In the genomic region with DNA sequence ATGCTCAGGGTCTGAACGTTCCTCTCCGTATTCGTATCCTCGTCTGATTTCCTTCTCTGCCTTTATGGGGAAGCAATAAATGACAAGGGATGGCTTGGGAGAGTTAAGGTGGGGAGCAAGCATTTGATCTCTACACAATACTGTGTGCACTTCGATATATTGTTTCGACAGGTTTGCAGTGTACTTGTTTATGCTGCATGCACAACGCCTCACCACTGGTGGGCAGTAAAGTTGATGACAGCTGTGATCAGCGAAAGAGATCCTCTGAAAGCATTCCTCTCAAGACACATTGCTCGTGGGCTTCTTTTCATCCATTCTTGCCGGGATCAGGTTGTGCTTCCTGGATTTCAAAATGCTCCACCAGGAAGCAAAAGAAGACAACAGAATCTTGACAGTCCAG, we compare ENCODE assay signal across 22 mouse cellular contexts. TPM values are rescaled to one million over a fixed set of nuclear protein-coding genes. Genes with fewer than 3 reads are reported as not detected.
DNase-seq lines count a peak whose midpoint lies in the region; ATAC-seq and TF ChIP-seq lines count a peak whose summit lies in the region.
"Had no signal": no experiment of that assay in that cellular context is flagged by ENCODE, and none has a peak within 500 bp of the region (broad histone marks: within the 10 kb centered on the region; RNA-seq: fewer than 3 reads in every experiment).

No protein-coding gene starts in this region.

- no peaks in the 10 kb centered on the region for H3K27me3 ChIP-seq in forebrain, postnatal 0 days (ENCODE audit: insufficient read depth, low read length)
- H3K27me3 ChIP-seq in forebrain, embryonic 12.5 days, result no peaks in the 10 kb centered on the region
- no peaks in the 10 kb centered on the region for H3K27me3 ChIP-seq in stomach, embryonic 16.5 days (ENCODE audit: control insufficient read depth, insufficient read depth, low read length)
- H3K27me3 ChIP-seq: kidney, embryonic 15.5 days; limb, embryonic 13.5 days had no signal

- 76% methylated on average over 10 of the region's 10 CpGs for WGBS in forebrain, postnatal 0 days
- 85% methylated on average over 10 of the region's 10 CpGs for WGBS in forebrain, embryonic 12.5 days
- 72% methylated on average over 10 of the region's 10 CpGs for WGBS in stomach, embryonic 16.5 days

- no peak overlapping the region for H3K4me2 ChIP-seq in forebrain, postnatal 0 days (ENCODE audit: low read depth)
- no peak overlapping the region for H3K4me2 ChIP-seq in forebrain, embryonic 12.5 days
- H3K4me2 ChIP-seq in stomach, embryonic 16.5 days (ENCODE audit: low read depth, low read length), result no peak overlapping the region
- H3K4me2 ChIP-seq: kidney, embryonic 15.5 days; limb, embryonic 13.5 days; midbrain, embryonic 11.5 days had no signal

- no peak for TF ChIP-seq CTCF in forebrain, postnatal 0 days (IDR thresholded peaks at IDR 0.05; ENCODE audit: low read depth)
- TF ChIP-seq CTCF in left cerebral cortex, adult 2 months (IDR thresholded peaks at IDR 0.05), result peak; percentile 1; the same call in 1 of the 2 replicates

- ATAC-seq in forebrain, postnatal 0 days, result peak; percentile 40; the same call in 1 of the 2 replicates
- no peak for ATAC-seq in forebrain, embryonic 12.5 days (ENCODE audit: low FRiP score)
- no peak for ATAC-seq in stomach, embryonic 16.5 days (ENCODE audit: insufficient read depth, low FRiP score)
- no peak for ATAC-seq in granulocyte monocyte progenitor cell, adult 5-6 weeks (replicated peaks; ENCODE audit: poor library complexity, severe bottlenecking)
- ATAC-seq: inflammation-experienced regulatory T-cells, adult 6 months had no signal

- DNase-seq in forebrain, postnatal 0 days, result peak; percentile 2
- DNase-seq in left cerebral cortex, adult 2 months (ENCODE audit: extremely low spot score in 1 of 2, low spot score in 2 of 2), result no peak
- DNase-seq in left cerebral cortex, postnatal 10 days (ENCODE audit: extremely low spot score in 1 of 2, low spot score in 2 of 2), result no peak
- peak; percentile 17 for DNase-seq in retina, postnatal 1 day
- no peak for DNase-seq in retina, embryonic 14.5 days (ENCODE audit: low spot score)
- DNase-seq: lung, postnatal 4 days; right cerebral cortex, postnatal 14 days; thymus, adult 2 months had no signal

- no peak overlapping the region for H3K27ac ChIP-seq in forebrain, postnatal 0 days (ENCODE audit: low read depth, low read length)
- H3K27ac ChIP-seq in forebrain, embryonic 12.5 days, result no peak overlapping the region
- H3K27ac ChIP-seq in left cerebral cortex, adult 2 months, result no peak overlapping the region
- no peak overlapping the region for H3K27ac ChIP-seq in stomach, embryonic 16.5 days (ENCODE audit: low read length)
- H3K27ac ChIP-seq: hindbrain, embryonic 10.5 days; kidney, embryonic 15.5 days; limb, embryonic 13.5 days had no signal

- H3K9ac ChIP-seq in forebrain, postnatal 0 days, result no peak overlapping the region
- H3K9ac ChIP-seq in forebrain, embryonic 12.5 days, result no peak overlapping the region
- no peak overlapping the region for H3K9ac ChIP-seq in stomach, embryonic 16.5 days (ENCODE audit: low read length)
- H3K9ac ChIP-seq: kidney, embryonic 15.5 days; limb, embryonic 13.5 days had no signal

- H3K36me3 ChIP-seq in forebrain, postnatal 0 days (ENCODE audit: insufficient read depth), result no peaks in the 10 kb centered on the region
- no peaks in the 10 kb centered on the region for H3K36me3 ChIP-seq in forebrain, embryonic 12.5 days (replicated peaks)
- H3K36me3 ChIP-seq in stomach, embryonic 16.5 days (ENCODE audit: control insufficient read depth, insufficient read depth, low read length), result no peaks in the 10 kb centered on the region
- H3K36me3 ChIP-seq: hindbrain, embryonic 10.5 days; kidney, embryonic 15.5 days; limb, embryonic 13.5 days had no signal

- no peak overlapping the region for H3K4me3 ChIP-seq in forebrain, postnatal 0 days (ENCODE audit: low read depth, low read length)
- H3K4me3 ChIP-seq in forebrain, embryonic 12.5 days (replicated peaks), result no peak overlapping the region
- H3K4me3 ChIP-seq in left cerebral cortex, adult 2 months, result no peak overlapping the region
- peak overlapping the region; percentile 10; the same call in 1 of the 2 replicates for H3K4me3 ChIP-seq in stomach, embryonic 16.5 days (replicated peaks; ENCODE audit: low read length)
- H3K4me3 ChIP-seq: hindbrain, embryonic 10.5 days; kidney, embryonic 15.5 days; limb, embryonic 13.5 days had no signal

- no peaks in the 10 kb centered on the region for H3K9me3 ChIP-seq in forebrain, postnatal 0 days (ENCODE audit: low read length)
- no peaks in the 10 kb centered on the region for H3K9me3 ChIP-seq in forebrain, embryonic 12.5 days
- H3K9me3 ChIP-seq in stomach, embryonic 16.5 days (replicated peaks; ENCODE audit: control insufficient read depth, low read length), result no peaks in the 10 kb centered on the region
- H3K9me3 ChIP-seq: hindbrain, embryonic 10.5 days; kidney, embryonic 15.5 days; limb, embryonic 13.5 days had no signal

- H3K4me1 ChIP-seq in forebrain, postnatal 0 days (ENCODE audit: insufficient read depth), result no peaks in the 10 kb centered on the region
- no peaks in the 10 kb centered on the region for H3K4me1 ChIP-seq in forebrain, embryonic 12.5 days
- no peaks in the 10 kb centered on the region for H3K4me1 ChIP-seq in stomach, embryonic 16.5 days (ENCODE audit: control insufficient read depth, insufficient read depth, low read length)
- H3K4me1 ChIP-seq: hindbrain, embryonic 10.5 days; kidney, embryonic 15.5 days; limb, embryonic 13.5 days had no signal

- intact Hi-C loops in left cerebral cortex, adult 2 months (cut with DNase I), result no loop called here
- intact Hi-C loops in left cerebral cortex, postnatal 10 days (cut with DNase I), result no loop called here

RNA-seq across cellular contexts. Expression of a gene that starts 11.0 kb away (rescaled TPM):
- not detected in 2 replicates for total RNA-seq in forebrain, postnatal 0 days (2014; rRNA removed)
- polyA plus RNA-seq in forebrain, postnatal 0 days (2015; fragmentation: Nextera tagmentation; extraction: Ambion mirVana), result 0.65 and 0.70 TPM in 2 replicates
- polyA plus RNA-seq in forebrain, embryonic 12.5 days (2016; fragmentation: Nextera tagmentation; extraction: Ambion mirVana), result 0.45 and 0.88 TPM in 2 replicates
- total RNA-seq in left cerebral cortex, adult 2 months (2021), result not detected
- total RNA-seq in left cerebral cortex, postnatal 10 days (2021), result not detected
- polyA plus RNA-seq in stomach, embryonic 16.5 days (2015; fragmentation: Nextera tagmentation; extraction: Ambion mirVana), result 1.2 and 2.1 TPM in 2 replicates
- total RNA-seq in granulocyte monocyte progenitor cell, adult 5-6 weeks (2014; fragmentation: Nextera tagmentation), result not detected in 2 replicates
- total RNA-seq in granulocyte monocyte progenitor cell, adult 5-6 weeks (2017), result not detected in 2 replicates
- total RNA-seq: adrenal gland, postnatal 4 days; layer of hippocampus, adult 8-10 months; left cerebral cortex, adult 8-10 months had no signal
- polyA plus RNA-seq: inflammation-experienced regulatory T-cells, adult 6 months; thymus, adult 2 months had no signal

RNA-seq across cellular contexts. Expression of a gene that starts 11.0 kb away (rescaled TPM):
- not detected in 2 replicates for total RNA-seq in forebrain, postnatal 0 days (2014; rRNA removed)
- not detected in 2 replicates for polyA plus RNA-seq in forebrain, postnatal 0 days (2015; fragmentation: Nextera tagmentation; extraction: Ambion mirVana)
- not detected in 2 replicates for polyA plus RNA-seq in forebrain, embryonic 12.5 days (2016; fragmentation: Nextera tagmentation; extraction: Ambion mirVana)
- not detected for total RNA-seq in left cerebral cortex, adult 2 months (2021)
- total RNA-seq in left cerebral cortex, postnatal 10 days (2021), result not detected
- not detected in 2 replicates for polyA plus RNA-seq in stomach, embryonic 16.5 days (2015; fragmentation: Nextera tagmentation; extraction: Ambion mirVana)
- total RNA-seq in granulocyte monocyte progenitor cell, adult 5-6 weeks (2014; fragmentation: Nextera tagmentation), result not detected in 2 replicates
- total RNA-seq in granulocyte monocyte progenitor cell, adult 5-6 weeks (2017), result not detected in 2 replicates
- total RNA-seq: adrenal gland, postnatal 4 days; layer of hippocampus, adult 8-10 months; left cerebral cortex, adult 8-10 months had no signal
- polyA plus RNA-seq: forebrain, embryonic 11.5 days; heart, embryonic 14.5 days; hindbrain, embryonic 10.5 days; inflammation-experienced regulatory T-cells, adult 6 months; limb, embryonic 13.5 days; liver, embryonic 16.5 days; midbrain, embryonic 11.5 days had no signal

RNA-seq across cellular contexts. Expression of a gene that starts 15.8 kb away (rescaled TPM):
- not detected in 2 replicates for total RNA-seq in forebrain, postnatal 0 days (2014; rRNA removed)
- not detected in 2 replicates for polyA plus RNA-seq in forebrain, postnatal 0 days (2015; fragmentation: Nextera tagmentation; extraction: Ambion mirVana)
- not detected in 2 replicates for polyA plus RNA-seq in forebrain, embryonic 12.5 days (2016; fragmentation: Nextera tagmentation; extraction: Ambion mirVana)
- total RNA-seq in left cerebral cortex, adult 2 months (2021), result not detected
- total RNA-seq in left cerebral cortex, postnatal 10 days (2021), result not detected
- not detected in 2 replicates for polyA plus RNA-seq in stomach, embryonic 16.5 days (2015; fragmentation: Nextera tagmentation; extraction: Ambion mirVana)
- not detected in 2 replicates for total RNA-seq in granulocyte monocyte progenitor cell, adult 5-6 weeks (2014; fragmentation: Nextera tagmentation)
- not detected in 2 replicates for total RNA-seq in granulocyte monocyte progenitor cell, adult 5-6 weeks (2017)
- total RNA-seq: adrenal gland, postnatal 4 days; layer of hippocampus, adult 8-10 months; left cerebral cortex, adult 8-10 months had no signal
- polyA plus RNA-seq: forebrain, embryonic 11.5 days; heart, embryonic 14.5 days; hindbrain, embryonic 10.5 days; inflammation-experienced regulatory T-cells, adult 6 months; kidney, embryonic 15.5 days; limb, embryonic 13.5 days; liver, embryonic 16.5 days; midbrain, embryonic 11.5 days; thymus, adult 2 months had no signal

Comparison
In these comparisons a context has a peak if more than half of its experiments do, and no peak if none do; other contexts are left out.
1. DNase-seq: peak in forebrain, postnatal 0 days (single experiment) and retina, postnatal 1 day (single experiment); none in left cerebral cortex, adult 2 months (0 of 2), left cerebral cortex, postnatal 10 days (0 of 2) and retina, embryonic 14.5 days (single experiment).